Mouse (Mus musculus): Measurements from ENCODE around the gene Shld1. TPM values are rescaled to one million over a fixed set of nuclear protein-coding genes. Genes with fewer than 3 reads are reported as not detected.

The Shld1 gene
- total RNA-seq, 2 experiments from 2014 or later = 33.2 to 39.7 TPM

DNA sequence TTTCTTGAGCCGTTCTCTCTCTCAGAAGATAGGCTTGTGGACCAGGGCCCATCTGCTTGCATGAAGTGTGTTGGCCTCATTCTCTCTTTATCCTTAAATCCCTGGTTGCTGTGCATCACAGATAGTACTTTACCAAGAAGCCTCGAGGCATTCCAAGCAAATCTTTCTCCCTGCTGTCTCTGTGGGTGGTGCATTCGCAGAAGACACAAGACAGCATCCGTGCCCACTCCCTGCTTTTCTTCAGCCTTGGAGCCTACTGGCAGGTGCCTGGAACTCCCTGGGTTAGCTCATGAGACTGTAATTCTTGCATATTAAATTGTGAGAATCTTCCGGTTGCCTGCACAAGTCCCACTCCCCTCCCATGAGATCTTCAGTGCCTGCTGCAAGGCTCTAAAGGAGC, 71.2 kb downstream of the Shld1 start:
- DNase-seq = no peak
- intact Hi-C loops (cut with DNase I) = no loop called here

DNA sequence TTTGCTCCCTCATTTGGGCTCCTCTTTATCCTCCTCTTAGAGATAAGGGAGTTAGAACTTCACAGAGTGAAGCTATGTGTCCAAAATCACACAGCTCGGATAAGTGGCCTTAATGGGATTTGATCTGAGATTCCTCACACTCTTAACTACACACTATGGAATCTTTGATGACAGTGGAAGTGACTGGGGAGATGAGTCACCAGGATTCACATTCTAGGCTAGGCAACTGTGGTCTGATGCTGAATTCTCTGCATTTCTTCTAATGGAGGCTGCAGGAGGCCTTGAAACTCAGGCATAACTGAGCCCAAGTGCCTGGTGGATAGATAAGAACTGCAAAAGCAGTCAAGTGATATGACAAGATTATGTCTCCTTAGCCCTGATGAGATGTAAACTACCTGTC, 84.1 kb downstream of the Shld1 start:
- no peak for DNase-seq
- intact Hi-C loops (cut with DNase I) = no loop called here

DNA sequence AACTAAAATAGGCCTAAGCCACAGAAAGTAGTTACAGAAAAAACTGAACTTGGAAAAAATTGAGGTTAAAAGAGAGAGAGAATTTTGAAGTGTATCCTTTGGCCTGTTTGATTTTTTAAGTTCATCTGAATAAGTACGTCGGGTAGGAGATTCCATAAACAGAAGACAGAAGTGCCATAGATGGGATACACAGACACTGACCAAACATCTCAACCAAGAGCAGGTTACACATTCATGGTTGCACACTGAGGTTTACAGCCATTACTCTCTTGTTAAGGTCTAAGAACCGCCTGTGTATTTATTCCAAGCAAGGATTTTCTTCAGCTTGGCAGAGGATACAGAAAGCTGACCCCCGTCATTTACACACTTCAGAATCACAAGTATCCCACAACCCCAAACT, 94.2 kb downstream of the Shld1 start, which contains the start of gene Chgb:
TSS of gene Chgb (plus strand) at position 301 of the 400 bp plus-strand sequence.
- intact Hi-C loops (cut with DNase I) = no loop called here
- DNase-seq = no peak

DNA sequence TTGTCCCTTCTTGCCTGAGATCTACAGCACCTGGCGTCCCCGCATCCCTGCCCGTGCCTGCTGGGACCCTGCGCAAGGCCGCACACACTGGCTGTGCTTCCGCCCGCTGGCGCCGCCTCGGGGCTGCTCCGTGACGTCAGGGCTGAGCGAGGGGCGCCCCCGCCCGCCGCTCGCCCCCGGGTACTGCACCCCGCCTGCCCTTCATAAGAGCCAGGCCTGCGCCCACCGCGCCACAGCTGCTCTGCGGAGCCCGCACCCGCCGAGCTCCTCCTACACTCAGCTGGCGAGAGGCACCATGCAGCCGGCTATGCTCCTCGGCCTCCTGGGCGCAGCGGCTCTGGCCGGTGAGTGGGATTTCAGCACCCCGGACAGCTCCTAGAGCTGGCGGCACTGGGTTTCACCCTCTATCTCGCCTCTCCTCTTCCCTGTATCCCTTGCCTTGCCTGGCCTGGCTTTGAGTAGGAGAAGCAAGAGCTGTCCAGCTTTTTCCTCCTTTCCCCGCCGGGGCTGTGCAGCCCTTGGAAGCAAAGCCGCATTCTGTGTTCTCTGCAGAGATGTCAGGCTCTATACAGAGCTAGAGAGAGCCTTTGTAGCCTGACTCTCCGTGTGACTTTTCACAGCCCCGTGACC, 94.8 kb downstream of the Shld1 start:
- intact Hi-C loops (cut with DNase I) = no loop called here
- DNase-seq = peak; percentile 93 to 96

DNA sequence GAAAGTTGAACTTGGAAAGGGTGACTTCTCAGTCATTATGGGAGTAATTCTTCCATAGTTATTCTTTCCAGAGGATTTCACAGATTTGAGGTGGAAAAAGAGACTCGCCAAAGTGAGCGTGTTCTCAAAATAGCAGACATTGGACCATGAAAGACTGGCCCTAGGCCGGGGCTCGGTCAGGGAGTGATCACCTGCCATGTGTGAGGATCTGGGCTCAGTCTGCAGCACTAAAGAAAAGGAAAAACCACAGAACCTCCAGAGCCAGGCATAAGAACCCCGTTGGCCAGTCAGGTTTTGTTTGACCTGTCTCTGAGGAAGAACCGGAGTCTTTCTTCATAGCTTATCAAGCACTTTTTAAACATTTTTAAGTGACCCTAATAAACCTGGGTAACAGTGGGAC, 97.3 kb downstream of the Shld1 start:
- intact Hi-C loops (cut with DNase I) = no loop called here
- DNase-seq = no peak

DNA sequence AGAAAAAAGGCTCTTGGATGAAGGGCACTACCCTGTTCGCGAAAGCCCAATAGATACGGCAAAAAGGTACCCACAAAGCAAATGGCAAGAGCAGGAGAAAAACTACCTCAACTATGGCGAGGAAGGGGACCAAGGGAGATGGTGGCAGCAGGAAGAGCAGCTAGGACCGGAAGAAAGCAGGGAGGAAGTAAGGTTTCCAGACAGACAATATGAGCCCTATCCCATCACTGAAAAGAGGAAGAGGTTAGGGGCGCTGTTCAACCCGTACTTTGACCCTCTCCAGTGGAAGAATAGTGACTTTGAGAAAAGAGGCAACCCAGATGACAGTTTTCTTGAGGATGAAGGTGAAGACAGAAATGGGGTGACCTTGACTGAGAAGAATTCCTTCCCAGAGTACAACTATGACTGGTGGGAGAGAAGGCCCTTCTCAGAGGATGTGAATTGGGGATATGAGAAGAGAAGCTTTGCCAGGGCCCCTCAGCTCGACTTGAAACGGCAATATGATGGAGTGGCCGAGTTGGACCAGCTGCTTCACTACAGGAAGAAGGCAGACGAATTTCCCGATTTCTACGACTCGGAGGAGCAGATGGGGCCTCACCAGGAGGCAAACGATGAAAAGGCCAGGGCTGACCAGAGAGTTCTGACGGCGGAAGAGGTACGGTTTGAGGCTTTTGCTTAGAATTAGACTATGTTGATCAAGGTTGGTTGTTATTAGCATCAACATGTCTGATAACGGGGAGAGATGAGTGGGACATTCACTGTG, 106.9 kb downstream of the Shld1 start:
- no peak for DNase-seq
- intact Hi-C loops (cut with DNase I) = no loop called here

DNA sequence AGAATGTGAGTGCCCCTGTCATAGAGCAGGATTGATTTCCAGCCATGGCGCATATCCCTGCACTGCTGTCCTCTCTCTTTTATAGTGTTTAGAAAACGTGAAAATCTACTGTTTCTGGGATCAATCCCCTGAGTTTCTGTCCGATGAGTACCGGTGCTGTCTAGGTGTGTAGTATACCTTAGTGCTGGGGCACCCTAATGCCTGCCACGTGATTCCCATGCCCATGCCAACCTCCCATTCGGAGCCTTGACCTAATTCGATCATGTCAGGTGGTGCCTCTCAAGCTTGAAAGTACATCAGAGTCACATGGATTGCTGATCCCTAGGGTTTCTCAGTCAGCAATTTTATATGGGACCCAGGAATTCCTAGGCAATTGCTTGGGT, 107.5 kb downstream of the Shld1 start:
- DNase-seq = no peak

More for the DNA sequence above, 107.5 kb downstream of the Shld1 start:
- intact Hi-C loops (cut with DNase I) = no loop called here

Other genes starting within 250 kb of the Shld1 start
- 100 to 1,000 TPM; 219 to 274 TPM for gene Gpcpd1, start 99.2 kb upstream of the Shld1 start, total RNA-seq (2021)
- under 1 TPM; 0.17 to 0.53 TPM for gene Chgb, start 94.3 kb downstream of the Shld1 start, total RNA-seq (2021)
- 1 to 10 TPM; 6.9 to 7.9 TPM for gene Trmt6, start 129.1 kb downstream of the Shld1 start, total RNA-seq (2021)
- 1 to 10 TPM; 2.6 to 2.9 TPM for gene Mcm8, start 129.2 kb downstream of the Shld1 start, total RNA-seq (2021)
- 10 to 100 TPM; 15.1 to 16.0 TPM for gene Crls1, start 159.7 kb downstream of the Shld1 start, total RNA-seq (2021)
- gene Lrrn4, start 194.0 kb downstream of the Shld1 start, total RNA-seq (2021) = 1 to 10 TPM; 7.2 to 8.0 TPM